Comparison of ENCODE assay signal across 15 mouse cellular contexts in genomic region chr17:58668036-58668435, GRCm38 (mm10).
"Had no signal": no experiment of that assay in that cellular context is flagged by ENCODE, and none has a peak within 500 bp of the region (broad histone marks: within the 10 kb centered on the region; RNA-seq: fewer than 3 reads in every experiment).

No protein-coding gene starts in this region.

- H3K27ac ChIP-seq: kidney, postnatal 0 days; left cerebral cortex, adult 2 months; liver, embryonic 13.5 days; neural tube, embryonic 12.5 days; neural tube, embryonic 15.5 days; stomach, postnatal 0 days had no signal

- H3K27me3 ChIP-seq: liver, embryonic 13.5 days; neural tube, embryonic 12.5 days; neural tube, embryonic 15.5 days had no signal

- H3K9ac ChIP-seq: liver, embryonic 13.5 days; neural tube, embryonic 12.5 days; neural tube, embryonic 15.5 days had no signal

- H3K9me3 ChIP-seq: liver, embryonic 13.5 days; neural tube, embryonic 12.5 days; neural tube, embryonic 15.5 days had no signal

- H3K4me1 ChIP-seq: liver, embryonic 13.5 days; neural tube, embryonic 12.5 days; neural tube, embryonic 15.5 days had no signal

- H3K4me2 ChIP-seq: liver, embryonic 13.5 days; midbrain, embryonic 11.5 days; neural tube, embryonic 12.5 days; neural tube, embryonic 15.5 days had no signal

- H3K4me3 ChIP-seq: left cerebral cortex, adult 2 months; liver, embryonic 13.5 days; neural tube, embryonic 12.5 days; neural tube, embryonic 15.5 days had no signal

- H3K36me3 ChIP-seq: liver, embryonic 13.5 days; neural tube, embryonic 12.5 days; neural tube, embryonic 15.5 days had no signal

- DNase-seq: layer of hippocampus, postnatal 36 days; liver, embryonic 13.5 days; lung, adult 2 months; lung, postnatal 14 days; lung, postnatal 4 days; midbrain, embryonic 14.5 days; thymus, adult 2 months; thymus, postnatal 14 days; thymus, postnatal 4 days had no signal
